Mouse (Mus musculus): ENCODE results near the gene Rnf144b. TPM values are rescaled to one million over a fixed set of nuclear protein-coding genes. Genes with fewer than 3 reads are reported as not detected.

Gene Rnf144b
- polyA plus RNA-seq, 1 experiment from 2014 or later = 1.7 TPM

DNA sequence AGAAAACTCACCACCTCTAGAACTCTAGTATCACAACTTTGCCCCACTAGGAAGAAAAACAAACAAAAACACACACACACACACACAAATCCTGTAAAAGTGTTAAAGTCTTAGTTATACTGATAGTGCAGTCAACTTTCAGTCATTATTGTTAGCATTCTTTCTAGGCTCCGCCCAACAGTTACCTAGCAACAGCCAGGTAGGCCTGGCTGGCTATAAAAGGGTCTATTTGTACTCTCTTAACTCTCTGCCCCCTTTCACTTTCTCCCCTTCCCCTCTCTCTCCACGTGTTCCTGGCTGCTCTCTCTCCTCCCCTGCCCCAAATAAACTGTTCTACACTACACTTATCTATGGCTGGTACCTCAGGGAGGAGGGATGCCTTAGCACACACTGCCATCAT is 18.3 kb upstream of the Rnf144b start:
- Histone ChIP-seq H3K4me3 (peak overlapping the region; percentile 87), H3K27ac (no peak overlapping the region), H3K27me3 (no peaks in the 10 kb centered on the region), H3K36me3 (peaks cover 14% of the 10 kb centered on the region), H3K4me1 (replicated peaks) (peaks cover 27% of the 10 kb centered on the region), H3K4me2 (peak overlapping the region; percentile 76), H3K9ac (0 out of 2 replicates have a peak overlapping the region, but pooled peaks have one; percentile 23), H3K9me3 (replicated peaks) (no peaks in the 10 kb centered on the region)
- WGBS = 28% methylated on average over 2 of the region's 2 CpGs
- no peak for ATAC-seq (replicated peaks; ENCODE audit: insufficient number of reproducible peaks, insufficient read depth, low FRiP score, low read depth)

DNA sequence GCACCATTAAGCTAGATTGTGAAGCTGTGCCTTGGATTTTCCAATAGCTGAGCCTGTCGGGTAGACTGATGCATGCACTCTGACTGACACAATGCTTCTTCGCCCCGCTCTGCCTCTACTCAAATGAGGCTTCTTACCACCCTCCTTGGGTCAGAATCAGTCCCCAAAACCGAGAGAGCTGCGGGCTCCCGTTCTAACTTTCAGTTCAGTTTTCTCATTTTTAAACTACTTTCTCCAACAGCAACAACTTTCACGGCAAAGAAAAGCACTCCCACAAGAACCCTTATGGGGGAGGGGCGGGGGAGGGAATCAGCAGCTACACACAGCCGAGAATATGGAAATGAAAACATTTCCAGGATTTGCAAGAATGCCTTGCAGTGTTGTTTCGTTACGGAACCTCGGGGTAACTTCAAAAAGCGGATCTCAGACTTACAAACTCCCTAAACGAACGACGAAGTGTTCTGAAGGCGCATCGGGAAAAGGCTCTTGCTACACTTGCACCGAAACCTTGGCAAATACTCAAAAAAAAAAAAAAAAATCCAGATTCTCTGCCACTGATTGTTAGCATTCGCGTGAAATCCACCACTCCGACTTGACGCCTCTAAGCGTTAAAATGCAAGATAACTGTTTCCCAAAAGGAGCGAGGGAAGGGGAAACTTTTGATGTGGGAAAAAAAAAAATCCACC is 17.5 kb upstream of the Rnf144b start:
- peaks cover 8% of the 10 kb centered on the region for H3K36me3 ChIP-seq
- WGBS = under 1% methylated on average over 25 of the region's 25 CpGs
- peak overlapping the region; percentile 86 for H3K9ac ChIP-seq
- H3K27me3 ChIP-seq = no peaks in the 10 kb centered on the region
- peak overlapping the region; percentile 100 for H3K27ac ChIP-seq
- peak overlapping the region; percentile 87 for H3K4me3 ChIP-seq
- H3K9me3 ChIP-seq (replicated peaks) = no peaks in the 10 kb centered on the region
- no peak for ATAC-seq (replicated peaks; ENCODE audit: insufficient number of reproducible peaks, insufficient read depth, low FRiP score, low read depth)
- H3K4me2 ChIP-seq = peak overlapping the region; percentile 76
- H3K4me1 ChIP-seq (replicated peaks) = peaks cover 27% of the 10 kb centered on the region

DNA sequence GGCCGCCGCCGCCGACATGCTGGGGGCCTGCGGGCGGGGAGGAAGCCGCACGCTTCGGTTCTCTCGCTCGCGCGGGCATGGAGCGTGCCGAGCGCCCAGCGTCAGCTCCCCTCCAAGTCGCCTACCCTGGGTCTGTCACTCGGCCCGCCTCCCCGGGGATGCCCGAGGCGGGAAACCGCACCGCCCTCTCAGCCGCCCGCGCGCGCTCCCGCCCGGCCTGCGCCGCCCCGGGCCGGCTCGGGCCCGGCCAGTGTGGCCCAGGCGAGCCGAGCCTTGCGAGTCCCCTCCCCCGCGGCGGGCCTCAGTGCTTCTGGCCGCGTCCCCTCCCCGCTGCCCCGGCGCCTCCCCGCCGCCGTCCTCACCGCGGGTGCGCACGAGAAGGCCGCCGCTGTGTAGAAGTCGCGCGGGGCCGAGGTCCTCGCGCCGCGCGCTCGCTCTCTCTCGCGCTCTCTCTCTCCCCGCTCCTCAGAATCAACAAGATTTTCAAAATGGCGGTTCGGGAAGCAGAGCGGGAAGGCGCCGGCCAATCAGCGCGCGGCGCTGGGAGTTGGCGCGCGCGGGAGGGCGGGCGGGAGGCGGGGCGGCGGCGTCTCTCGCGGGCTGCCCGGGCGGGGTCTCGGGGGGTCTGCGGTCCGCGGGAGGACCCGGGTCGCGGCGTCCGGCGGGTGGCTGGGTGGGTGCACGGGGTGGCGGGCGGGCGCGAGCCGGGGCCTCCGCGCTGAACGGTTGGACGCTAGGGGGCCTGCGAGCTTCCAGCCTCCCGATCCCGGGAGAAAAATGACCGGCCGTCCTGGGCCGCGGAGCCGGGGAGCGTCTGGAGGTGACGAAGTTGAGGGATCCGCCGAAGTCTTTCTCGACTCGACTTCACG is 16.5 kb upstream of the Rnf144b start, which contains the start of gene Dek:
Gene Dek, minus strand, starts transcription at position 491 of the 869 bp plus-strand sequence.
- Histone ChIP-seq H3K9me3 (replicated peaks) (no peaks in the 10 kb centered on the region), H3K4me3 (peak within 1 kb of the TSS; percentile 87), H3K36me3 (0 out of 2 replicates have a peak, but pooled peaks cover 3% of the 10 kb centered on the region), H3K27ac (peak within 1 kb of the TSS; percentile 100), H3K27me3 (no peaks in the 10 kb centered on the region), H3K4me1 (replicated peaks) (peaks cover 34% of the 10 kb centered on the region), H3K9ac (peak within 1 kb of the TSS; percentile 86), H3K4me2 (peak within 1 kb of the TSS; percentile 76)
- ATAC-seq (replicated peaks; ENCODE audit: insufficient number of reproducible peaks, insufficient read depth, low FRiP score, low read depth) = peak; percentile 90
- WGBS = under 1% methylated on average over 88 of the region's 129 CpGs

DNA sequence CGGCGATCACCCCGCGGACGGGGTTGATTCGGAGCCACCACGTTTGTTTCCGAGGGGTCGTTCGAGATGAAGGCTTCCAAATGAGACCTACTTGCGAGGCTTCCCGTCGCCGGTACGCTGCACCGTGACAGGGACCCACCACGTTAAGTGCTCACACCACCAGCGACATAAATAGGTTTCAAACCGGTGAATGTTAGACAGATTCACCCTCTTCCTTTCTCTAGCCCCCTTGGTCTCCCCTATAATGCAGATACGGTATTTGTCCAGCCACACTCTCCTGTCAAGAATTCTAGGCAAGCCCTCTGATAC is 15.9 kb upstream of the Rnf144b start:
- H3K27ac ChIP-seq = peak overlapping the region; percentile 100
- under 1% methylated on average over 20 of the region's 20 CpGs for WGBS
- ATAC-seq (replicated peaks; ENCODE audit: insufficient number of reproducible peaks, insufficient read depth, low FRiP score, low read depth) = 0 out of 2 replicates have a peak, but pooled peaks have one; percentile 4
- peak overlapping the region; percentile 86 for H3K9ac ChIP-seq
- no peaks in the 10 kb centered on the region for H3K36me3 ChIP-seq
- no peaks in the 10 kb centered on the region for H3K9me3 ChIP-seq (replicated peaks)
- peaks cover 36% of the 10 kb centered on the region for H3K4me1 ChIP-seq (replicated peaks)
- peak overlapping the region; percentile 87 for H3K4me3 ChIP-seq
- no peaks in the 10 kb centered on the region for H3K27me3 ChIP-seq
- H3K4me2 ChIP-seq = peak overlapping the region; percentile 76

- Histone ChIP-seq H3K9ac (no peak overlapping the region), H3K27ac (no peak overlapping the region), H3K27me3 (no peaks in the 10 kb centered on the region), H3K36me3 (no peaks in the 10 kb centered on the region), H3K4me1 (replicated peaks) (peaks cover 43% of the 10 kb centered on the region), H3K4me2 (no peak overlapping the region), H3K4me3 (no peak overlapping the region), H3K9me3 (replicated peaks) (no peaks in the 10 kb centered on the region)
- ATAC-seq (replicated peaks; ENCODE audit: insufficient number of reproducible peaks, insufficient read depth, low FRiP score, low read depth) = no peak
- WGBS = 65% methylated on average over 2 of the region's 2 CpGs
These were observed 13.2 kb upstream of the Rnf144b start for GRCm38 (mm10) chr13:47109239-47109638.

DNA sequence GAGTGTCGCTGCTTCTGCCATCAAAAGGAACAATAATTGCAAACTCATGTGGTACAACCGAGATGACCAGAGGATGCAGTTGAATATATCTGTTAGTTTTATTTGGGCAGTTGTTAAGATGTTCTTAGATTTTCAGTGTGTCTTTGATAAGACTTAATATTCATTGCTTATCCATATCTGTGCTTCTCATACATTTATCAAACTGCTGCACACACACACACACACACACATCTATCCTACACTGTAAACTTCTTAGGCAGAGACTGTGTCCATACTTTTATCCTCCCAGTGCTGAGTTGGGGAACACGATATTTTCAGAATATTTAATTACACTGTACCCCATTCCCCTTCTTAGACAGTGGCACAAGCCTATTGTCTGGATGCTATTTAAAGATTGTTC is 11.3 kb upstream of the Rnf144b start:
- Histone ChIP-seq H3K4me1 (replicated peaks) (peaks cover 39% of the 10 kb centered on the region), H3K4me2 (no peak overlapping the region), H3K9ac (no peak overlapping the region), H3K27me3 (no peaks in the 10 kb centered on the region), H3K27ac (0 out of 2 replicates have a peak overlapping the region, but pooled peaks have one; percentile 3), H3K36me3 (no peaks in the 10 kb centered on the region), H3K4me3 (no peak overlapping the region), H3K9me3 (replicated peaks) (no peaks in the 10 kb centered on the region)
- no peak for ATAC-seq (replicated peaks; ENCODE audit: insufficient number of reproducible peaks, insufficient read depth, low FRiP score, low read depth)
- WGBS = 51% methylated on average over 3 of the region's 3 CpGs

DNA sequence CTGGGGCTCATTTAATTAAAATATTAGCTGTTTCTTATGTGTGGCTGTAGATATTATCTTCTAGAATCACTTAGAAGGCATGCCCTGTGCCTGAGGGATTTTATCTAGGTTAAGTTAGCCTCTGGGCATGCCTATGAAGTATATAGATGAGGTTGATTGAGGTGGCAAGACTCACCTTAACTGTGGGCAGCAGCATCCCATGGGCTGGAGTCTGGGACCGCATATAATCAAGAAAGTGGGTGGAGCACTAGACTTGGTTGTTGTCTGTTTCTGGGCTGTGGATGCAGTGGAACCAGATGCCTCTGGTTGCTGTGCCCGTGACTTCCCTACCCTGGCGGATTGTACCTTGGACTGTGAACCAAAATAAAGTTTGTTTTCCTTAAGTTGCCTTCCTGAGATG is 10.4 kb upstream of the Rnf144b start:
- Histone ChIP-seq H3K4me2 (no peak overlapping the region), H3K9me3 (replicated peaks) (no peaks in the 10 kb centered on the region), H3K27ac (no peak overlapping the region), H3K4me1 (replicated peaks) (peaks cover 34% of the 10 kb centered on the region), H3K9ac (no peak overlapping the region), H3K4me3 (no peak overlapping the region), H3K27me3 (no peaks in the 10 kb centered on the region), H3K36me3 (no peaks in the 10 kb centered on the region)
- WGBS = 86% methylated on average over 3 of the region's 3 CpGs
- no peak for ATAC-seq (replicated peaks; ENCODE audit: insufficient number of reproducible peaks, insufficient read depth, low FRiP score, low read depth)

DNA sequence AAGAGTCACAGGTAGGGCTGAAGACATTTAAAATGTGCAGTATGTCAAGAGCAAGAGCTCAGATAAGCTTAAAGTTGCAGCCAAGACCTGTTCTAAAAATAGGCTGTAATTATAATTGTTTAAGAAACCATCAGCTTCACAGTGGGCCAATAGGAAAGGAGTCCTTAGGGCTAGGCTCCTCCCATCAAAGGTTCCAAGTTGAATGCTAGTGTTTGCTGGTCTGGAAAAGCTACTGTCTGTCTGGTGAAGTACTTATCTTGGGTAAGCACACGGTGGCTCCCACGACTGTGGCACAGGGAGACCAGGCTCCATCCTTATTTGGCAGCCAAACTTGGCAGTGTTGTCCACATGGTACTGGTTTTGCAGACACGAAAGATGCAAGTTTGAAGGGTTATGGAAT is 9.5 kb upstream of the Rnf144b start:
- Histone ChIP-seq H3K27me3 (no peaks in the 10 kb centered on the region), H3K27ac (peak overlapping the region; percentile 48), H3K36me3 (no peaks in the 10 kb centered on the region), H3K4me3 (no peak overlapping the region), H3K4me2 (no peak overlapping the region), H3K9me3 (replicated peaks) (no peaks in the 10 kb centered on the region), H3K9ac (no peak overlapping the region), H3K4me1 (replicated peaks) (peaks cover 31% of the 10 kb centered on the region)
- ATAC-seq (replicated peaks; ENCODE audit: insufficient number of reproducible peaks, insufficient read depth, low FRiP score, low read depth) = 0 out of 2 replicates have a peak, but pooled peaks have one; percentile 7
- WGBS = 18% methylated on average over 3 of the region's 3 CpGs

DNA sequence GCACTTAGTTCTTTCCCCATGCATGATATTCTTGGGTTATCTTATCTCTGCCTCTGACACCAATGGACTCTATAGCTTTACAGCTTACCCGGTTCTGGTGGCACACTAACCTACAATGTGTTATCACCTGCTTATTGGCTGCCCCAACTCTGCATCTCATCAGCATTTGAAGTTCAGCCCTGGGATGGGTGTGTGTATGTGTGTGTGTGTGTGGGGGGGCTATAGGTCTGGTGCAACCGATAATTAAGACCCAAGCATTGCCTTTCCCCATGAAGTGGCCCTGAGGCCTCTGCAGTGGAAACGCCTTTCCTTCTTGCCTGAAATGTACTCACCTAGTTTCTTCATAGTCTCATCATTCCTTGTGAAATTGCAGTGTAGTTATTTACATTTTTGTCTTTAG is 6.5 kb upstream of the Rnf144b start:
- Histone ChIP-seq H3K27ac (no peak overlapping the region), H3K4me3 (no peak overlapping the region), H3K36me3 (no peaks in the 10 kb centered on the region), H3K4me2 (no peak overlapping the region), H3K9me3 (replicated peaks) (no peaks in the 10 kb centered on the region), H3K27me3 (no peaks in the 10 kb centered on the region), H3K9ac (no peak overlapping the region), H3K4me1 (replicated peaks) (peaks cover 22% of the 10 kb centered on the region)
- WGBS = 74% methylated on average over 3 of the region's 3 CpGs
- no peak for ATAC-seq (replicated peaks; ENCODE audit: insufficient number of reproducible peaks, insufficient read depth, low FRiP score, low read depth)

DNA sequence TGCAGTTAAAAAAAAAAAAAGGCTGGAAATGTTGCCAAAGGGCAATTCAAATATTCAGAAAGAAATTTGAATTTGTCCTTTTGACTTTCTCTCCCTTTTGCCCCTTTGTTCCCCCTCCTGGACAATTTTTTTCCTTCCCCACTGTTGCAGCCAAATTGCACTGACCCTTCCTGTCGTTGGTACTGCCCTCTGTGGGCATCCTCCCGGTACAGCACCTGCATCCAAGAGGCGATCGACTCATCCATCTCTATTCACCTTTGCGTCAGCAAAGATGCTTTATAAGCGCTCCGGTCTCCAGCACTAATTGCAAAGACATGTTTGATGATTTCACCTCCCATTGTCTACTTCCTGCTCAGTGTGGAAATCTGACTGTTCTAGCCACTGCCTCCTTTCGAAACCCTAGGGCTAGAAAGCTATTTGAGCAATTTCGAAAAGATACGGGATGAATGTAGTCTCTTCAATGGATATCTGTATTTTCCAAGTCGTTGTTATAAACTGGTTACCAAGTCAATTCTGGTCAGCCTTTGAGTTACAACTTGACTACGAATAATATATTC is 1.0 kb upstream of the Rnf144b start:
- H3K4me1 ChIP-seq (replicated peaks) = peaks cover 31% of the 10 kb centered on the region
- H3K27me3 ChIP-seq = no peaks in the 10 kb centered on the region
- ATAC-seq (replicated peaks; ENCODE audit: insufficient number of reproducible peaks, insufficient read depth, low FRiP score, low read depth) = no peak
- no peak overlapping the region for H3K4me3 ChIP-seq
- H3K36me3 ChIP-seq = no peaks in the 10 kb centered on the region
- H3K9me3 ChIP-seq (replicated peaks) = no peaks in the 10 kb centered on the region
- H3K9ac ChIP-seq = no peak overlapping the region
- H3K4me2 ChIP-seq = peak overlapping the region; percentile 97; the same call in 1 of the 2 replicates
- WGBS = 43% methylated on average over 12 of the region's 12 CpGs
- H3K27ac ChIP-seq = no peak overlapping the region

GRCm38 (mm10) chr13:47124449-47124848 is 2.0 kb downstream of the Rnf144b start:
- WGBS = 48% methylated on average over 3 of the region's 3 CpGs
- Histone ChIP-seq H3K27me3 (no peaks in the 10 kb centered on the region), H3K27ac (no peak overlapping the region), H3K4me3 (no peak overlapping the region), H3K4me2 (no peak overlapping the region), H3K9me3 (replicated peaks) (no peaks in the 10 kb centered on the region), H3K4me1 (replicated peaks) (peaks cover 39% of the 10 kb centered on the region), H3K36me3 (no peaks in the 10 kb centered on the region), H3K9ac (no peak overlapping the region)
- no peak for ATAC-seq (replicated peaks; ENCODE audit: insufficient number of reproducible peaks, insufficient read depth, low FRiP score, low read depth)

Measured in heart, embryonic 15.5 days (tissue).